Mouse (Mus musculus) right cerebral cortex, adult 2 months (tissue): ENCODE data around the gene Peak1.

Experiments used
- DNase-seq, 2 experiments: peaks; one replicate each; pipeline ENCODE4 v3.0.0; 2021 to 2022; ENCODE audit warnings: low spot score in 2 of 2

Gene Peak1

DNA sequence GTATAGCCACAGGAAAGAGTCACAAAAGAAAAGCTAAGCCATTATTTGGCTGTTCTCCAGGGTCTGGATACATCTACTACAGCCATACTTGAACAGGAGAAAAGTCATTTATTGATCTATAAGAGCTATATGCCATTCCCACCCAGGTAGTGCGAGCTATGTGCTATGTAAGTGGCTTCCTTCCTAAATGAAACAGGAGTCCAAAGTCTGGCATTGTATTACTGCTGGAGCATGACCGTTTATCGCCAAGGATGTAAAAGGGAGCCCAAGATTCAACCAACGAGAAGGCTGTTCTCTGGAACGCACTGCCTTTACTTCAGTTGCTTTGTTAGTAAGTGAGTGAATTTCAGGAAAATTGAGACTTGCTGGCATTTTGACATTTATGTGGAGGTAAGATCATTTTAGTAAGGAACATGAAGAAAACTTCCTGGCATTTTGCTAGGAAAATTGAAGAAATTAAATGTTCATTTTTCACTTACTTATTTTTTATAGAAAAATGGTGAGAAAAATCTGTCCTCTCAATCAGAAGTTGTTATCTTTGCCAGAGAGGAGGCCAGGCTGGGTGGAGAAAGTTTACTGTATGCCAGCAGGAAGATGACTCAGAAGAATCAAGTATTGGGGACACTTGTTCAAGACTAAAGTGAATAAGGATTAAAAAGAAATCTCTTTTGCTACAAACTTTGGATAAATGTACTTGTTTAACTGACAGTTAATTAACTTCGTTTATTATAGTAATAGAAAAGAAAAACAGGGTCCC lies 162.0 kb downstream of the Peak1 start:
- DNase-seq = no peak

DNA sequence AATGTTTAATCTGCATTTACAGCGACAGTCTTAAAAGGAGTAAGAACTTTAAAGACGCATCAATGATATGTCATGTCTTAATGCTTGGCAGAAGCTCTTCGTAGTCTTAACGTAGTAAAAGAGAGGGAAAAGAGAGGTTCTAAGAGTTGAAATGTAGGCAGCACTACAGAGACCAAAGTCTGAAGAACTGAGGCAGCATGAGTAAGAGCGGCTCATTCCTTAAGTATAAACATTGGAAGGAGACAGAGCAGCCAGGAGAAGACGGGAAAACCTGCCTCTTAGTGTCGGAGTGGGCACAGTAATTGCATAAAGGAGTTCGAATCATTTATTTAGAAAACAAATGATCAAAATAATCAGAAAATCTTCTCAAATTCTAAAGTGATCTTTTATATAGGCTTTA lies 173.5 kb downstream of the Peak1 start:
- DNase-seq = no peak

DNA sequence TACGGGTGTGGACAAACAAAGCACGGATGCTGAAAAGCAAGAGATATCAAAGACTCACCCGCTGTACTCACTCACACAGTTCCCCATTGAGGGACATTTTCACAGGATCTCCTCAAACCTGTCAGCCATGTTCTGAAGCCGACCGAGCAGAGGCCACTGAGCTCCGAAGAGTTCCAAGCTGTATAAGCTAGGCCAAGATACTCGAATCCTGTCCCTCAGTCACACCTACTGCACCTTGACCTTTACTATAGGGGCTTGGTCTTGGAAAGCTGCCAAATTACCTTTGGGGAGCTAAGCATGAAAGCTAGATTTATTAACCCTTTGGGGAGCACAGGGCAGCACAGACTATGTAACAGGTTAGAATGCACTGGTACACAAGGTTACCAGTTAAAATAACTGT lies 174.0 kb downstream of the Peak1 start:
- no peak for DNase-seq

DNA sequence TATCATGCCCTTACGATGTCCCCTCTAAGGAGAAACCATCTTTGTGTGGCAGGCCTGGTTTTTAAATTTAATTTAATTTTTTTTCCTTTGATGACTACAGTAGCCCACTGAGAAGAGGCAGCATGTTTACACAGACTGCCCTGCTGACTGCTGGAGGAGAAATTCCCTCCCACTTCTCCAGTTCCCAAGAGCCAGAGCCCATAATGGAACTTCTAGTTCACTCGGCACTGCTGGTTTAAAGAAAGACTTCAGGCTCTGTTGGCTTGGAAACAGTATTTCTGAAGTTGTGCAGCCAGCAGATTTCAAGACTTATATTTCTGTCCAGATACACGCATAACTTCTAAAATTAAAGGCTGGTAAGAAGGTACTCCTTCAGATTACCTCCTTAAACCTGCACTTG lies 175.2 kb downstream of the Peak1 start:
- DNase-seq = no peak

DNA sequence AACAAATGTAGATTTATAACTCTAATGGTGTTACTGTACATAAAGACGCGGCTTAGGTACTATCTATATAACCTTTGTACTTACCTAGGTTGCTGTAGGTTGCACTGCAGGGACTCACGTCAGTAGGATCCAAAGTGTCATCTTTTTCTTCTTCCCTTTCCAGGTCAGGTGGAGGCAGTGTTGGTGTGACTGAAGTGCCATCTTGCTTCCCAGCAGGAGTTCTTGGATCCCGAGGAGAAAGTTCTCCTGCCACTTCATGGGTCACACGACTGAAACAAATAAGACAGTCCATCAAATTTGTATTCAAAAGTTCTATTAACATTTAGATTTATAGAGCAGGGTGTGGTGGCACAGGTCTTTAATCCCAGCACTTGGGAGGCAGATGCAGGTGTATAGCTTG lies 176.8 kb downstream of the Peak1 start:
- DNase-seq = no peak

DNA sequence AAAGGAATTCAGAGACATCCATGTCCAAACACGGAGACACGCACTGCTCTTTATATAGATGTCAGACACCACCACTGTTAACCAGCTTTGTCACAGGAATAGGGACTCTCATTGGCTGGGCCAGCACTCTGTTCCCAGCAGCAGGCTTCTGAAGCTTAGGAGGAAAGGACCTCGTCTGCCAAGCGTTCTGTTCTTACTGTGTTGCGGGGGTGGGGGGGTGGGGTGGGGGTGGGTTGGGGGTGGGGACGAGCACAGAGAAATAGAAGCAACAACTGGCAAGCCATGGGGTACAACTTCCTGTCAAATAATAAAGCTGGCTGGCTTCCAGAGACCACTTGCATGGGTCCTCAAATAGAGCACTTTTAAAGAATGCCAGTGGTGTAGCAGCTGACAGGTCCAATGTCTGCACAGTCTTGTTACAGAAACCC lies 182.0 kb downstream of the Peak1 start:
- no peak for DNase-seq

DNA sequence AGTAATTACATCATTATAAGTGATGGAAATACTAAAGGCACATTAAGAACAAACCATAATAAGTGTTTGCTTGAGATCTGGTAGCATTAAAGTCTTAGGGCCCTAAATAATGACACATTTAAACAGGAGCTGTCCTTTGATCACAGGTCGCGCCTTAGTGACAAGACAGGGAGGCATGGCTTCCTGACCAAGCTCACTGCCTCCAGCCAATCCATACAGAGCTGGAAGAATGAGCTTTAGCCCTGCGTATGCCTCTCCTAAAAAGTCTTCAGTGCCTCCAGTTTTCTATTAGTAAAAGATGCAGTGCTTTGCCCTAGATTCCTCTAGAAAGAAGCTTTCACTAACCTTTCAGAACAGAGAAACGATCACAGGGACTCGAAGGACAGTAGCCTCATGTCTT lies 182.6 kb downstream of the Peak1 start:
- no peak for DNase-seq

DNA sequence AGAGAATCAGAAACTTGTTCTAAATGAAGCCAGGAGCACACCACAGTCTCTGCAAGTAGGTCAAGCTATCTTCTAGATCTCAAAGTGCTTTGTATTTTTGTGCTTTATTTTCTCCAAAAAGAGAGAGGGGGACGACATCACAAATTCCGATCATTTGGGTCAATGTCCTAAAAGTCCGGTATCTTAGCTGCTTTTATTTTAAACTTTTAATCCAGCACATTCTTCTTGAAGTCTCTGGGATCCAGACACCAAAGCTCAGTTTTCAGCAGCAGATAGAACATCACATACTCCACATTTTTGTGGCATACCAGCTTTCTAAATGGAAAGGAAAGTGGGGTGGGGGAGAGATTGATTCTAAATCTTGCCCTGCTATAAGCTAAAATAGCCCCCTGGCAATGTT lies 183.3 kb downstream of the Peak1 start:
- no peak for DNase-seq

DNA sequence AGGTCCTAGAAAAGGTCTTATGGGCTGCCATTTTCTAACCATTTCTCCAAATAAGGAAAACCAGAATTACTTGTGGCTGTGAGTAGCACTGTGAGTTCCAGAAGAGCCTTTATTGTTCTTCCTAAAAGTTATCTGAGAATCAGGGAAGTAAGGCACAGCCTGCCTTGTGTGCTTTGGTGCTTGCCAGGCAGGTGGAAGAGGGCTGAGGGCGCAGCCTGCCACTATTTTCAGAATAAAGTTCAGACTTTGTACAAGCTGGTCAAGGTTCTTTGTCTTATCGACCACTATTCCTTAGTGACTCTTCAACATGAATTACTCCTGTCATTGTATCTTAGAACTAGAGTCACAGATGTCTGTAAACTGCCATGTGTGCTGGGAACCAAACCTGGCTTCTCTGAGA lies 184.6 kb downstream of the Peak1 start:
- DNase-seq = no peak

DNA sequence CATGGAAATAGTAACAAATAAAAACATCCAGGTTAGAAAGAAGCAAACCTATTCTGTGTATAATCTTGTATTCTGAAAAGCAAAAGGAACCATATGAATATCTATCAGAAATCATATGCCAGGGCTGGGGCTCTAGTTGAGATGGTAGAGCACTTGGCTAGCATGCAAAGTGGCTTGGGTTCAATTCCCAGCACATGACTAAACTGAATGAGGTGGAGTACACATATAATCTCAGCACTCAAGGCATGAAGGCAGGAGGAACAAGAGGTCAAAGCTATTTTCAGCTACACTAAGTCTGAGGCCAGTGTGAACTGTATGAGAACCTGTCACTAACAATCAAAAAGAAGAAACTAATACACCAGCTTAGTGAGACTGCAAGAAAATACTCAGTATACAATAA lies 187.0 kb downstream of the Peak1 start:
- DNase-seq = no peak

DNA sequence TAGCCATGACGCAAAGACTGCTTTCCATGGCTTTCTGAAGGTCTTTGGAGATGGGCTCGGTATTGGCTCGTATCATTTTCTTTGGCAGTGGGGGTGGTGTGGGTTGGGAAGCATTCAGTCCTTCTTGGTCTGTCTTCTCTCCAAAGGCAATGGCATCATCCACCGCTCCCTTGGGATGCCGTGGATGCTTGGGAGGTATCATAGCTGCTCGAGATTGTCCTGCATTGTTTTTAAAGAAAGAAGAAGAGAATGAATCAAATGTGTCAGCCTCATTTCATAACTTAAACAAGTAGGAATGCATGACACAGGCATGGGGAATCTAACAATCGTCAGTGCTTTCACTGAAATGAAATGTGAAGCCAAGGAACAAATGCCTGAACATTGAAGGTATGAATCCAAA lies 190.2 kb downstream of the Peak1 start:
- DNase-seq = no peak

DNA sequence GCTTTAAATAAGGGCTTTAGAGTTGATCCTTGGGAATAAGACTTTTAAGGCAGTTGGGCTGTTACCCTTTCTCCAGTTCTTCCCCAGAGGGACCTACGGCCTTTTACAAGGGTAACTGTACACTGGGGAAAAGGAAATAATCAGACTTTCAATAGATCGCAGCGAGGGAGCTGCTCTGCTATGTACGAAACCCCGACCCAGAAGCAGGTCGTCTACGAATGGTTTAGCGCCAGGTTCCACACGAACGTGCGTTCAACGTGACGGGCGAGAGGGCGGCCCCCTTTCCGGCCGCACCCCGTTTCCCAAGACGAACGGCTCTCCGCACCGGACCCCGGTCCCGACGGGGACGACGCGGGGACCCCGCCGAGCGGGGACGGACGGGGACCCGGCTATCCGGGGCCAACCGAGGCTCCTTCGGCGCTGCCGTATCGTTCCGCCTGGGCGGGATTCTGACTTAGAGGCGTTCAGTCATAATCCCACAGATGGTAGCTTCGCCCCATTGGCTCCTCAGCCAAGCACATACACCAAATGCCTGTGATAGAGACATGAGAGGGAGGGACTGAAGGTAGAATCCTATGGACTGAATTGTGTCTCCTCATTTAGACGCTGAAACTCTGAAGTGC lies 194.3 kb downstream of the Peak1 start:
- DNase-seq = peak; percentile 81 to 92

DNA sequence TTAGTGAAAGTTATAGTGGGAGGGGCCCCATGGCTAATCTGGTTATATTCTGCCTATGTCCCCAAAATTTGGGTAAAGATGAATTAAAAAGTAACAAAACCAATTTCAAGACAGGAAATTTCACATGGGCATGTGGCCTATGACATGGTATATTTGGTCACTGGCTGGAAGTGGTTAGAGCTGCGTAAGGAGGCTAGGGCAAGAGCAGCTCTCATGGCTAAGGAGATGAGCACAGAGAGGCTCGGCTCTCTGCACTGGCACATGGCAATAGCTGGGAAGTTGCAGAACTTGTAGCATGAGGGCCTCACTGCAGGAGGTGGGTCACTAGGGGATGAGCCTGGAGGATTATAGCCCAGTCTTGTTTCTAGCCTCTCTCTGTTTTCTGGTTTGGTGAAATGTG lies 199.0 kb downstream of the Peak1 start:
- no peak for DNase-seq

DNA sequence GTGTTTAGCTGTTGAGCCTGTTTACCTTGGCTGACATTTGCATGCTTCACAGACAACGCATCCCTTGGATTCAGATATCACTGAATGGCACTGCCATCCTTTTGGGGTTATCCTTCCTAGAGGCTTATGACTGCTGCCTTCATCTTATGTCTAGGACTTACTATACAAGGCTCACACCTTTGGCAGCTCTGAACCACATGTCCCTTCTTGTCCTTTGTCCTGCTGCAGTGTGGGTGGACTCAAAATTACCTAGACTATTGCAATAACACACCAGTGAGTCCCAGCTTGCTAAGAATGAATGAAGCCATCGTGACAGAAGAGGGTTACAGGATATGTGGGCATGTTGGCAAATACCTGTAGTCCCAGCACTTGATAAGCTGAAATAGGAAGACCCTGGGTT lies 199.8 kb downstream of the Peak1 start:
- DNase-seq = no peak

DNA sequence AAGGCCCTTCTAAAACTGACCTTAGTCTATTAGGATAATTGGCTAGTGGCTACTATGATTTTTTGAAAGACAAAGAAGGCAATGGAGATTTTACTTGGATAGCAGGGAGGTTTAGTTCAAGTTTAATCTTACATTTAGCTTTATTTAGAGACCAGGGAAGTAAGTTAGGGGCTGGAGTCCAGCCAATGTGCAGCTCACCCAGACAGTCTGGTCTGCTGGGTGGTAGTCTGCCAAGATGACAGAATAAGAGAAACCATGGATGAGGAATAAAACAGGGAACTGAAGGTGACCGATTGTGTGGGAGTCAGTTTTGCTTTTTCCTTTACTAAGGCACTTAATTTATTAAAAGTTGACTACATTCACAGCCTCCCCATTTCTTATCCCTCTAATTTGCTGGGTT lies 200.5 kb downstream of the Peak1 start:
- DNase-seq = no peak

DNA sequence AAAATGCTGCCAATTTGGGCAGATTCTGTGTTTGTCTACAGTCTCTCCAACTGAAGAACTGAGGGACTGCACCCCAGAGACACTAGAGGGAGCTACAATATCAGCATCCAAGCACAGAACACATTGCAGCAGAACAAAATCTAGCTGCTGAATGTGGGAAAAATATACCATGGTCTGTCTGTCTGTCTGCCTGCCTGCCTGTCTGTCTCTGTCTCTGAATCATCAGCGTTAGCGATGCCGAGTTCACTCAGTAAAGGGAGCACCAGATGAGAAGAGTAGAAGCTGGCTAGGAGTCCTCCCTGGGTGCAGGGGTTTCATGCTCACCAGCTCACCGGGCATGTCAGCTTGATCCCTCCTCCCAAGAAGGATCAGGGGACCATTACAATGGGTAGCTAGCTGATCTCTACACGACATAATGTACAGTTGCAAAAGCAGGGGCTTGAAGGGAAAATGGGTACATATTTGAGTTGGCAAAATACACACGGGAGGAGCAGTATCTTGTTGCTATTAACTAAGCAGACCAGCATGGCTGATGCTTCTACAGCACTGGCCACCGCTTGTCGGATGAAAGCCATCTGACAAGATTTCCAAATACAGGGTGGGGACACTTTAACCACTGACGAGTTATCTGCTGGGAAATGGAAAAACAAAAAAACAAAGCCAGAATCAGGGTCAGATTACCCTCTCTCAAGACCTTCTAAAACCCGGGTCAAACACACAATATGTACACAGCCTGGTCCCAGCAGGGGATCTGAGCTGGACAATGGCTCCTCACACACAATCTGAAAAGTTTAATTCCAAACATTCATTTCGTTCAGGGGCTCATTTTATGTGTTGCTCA lies 204.2 kb downstream of the Peak1 start:
- DNase-seq = peak; percentile 78 to 84

DNA sequence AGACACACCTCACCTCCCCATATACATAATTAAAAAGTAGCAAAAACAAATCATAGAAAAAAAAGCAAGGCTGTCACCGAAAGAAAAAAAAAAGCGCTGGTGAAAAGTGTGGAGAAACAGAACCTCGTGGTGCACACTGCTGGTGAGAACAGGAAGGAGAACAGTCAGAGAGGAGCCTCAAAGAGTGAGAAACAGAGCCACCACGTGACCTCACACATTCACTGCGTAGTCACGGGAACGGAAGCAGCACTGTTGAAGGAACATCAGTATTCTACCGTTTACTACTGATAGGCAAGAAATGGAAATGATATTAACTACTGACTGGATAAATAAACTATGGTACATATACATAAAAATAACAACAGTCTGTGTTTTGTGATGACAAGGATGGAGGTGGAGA lies 209.1 kb downstream of the Peak1 start:
- DNase-seq = no peak

DNA sequence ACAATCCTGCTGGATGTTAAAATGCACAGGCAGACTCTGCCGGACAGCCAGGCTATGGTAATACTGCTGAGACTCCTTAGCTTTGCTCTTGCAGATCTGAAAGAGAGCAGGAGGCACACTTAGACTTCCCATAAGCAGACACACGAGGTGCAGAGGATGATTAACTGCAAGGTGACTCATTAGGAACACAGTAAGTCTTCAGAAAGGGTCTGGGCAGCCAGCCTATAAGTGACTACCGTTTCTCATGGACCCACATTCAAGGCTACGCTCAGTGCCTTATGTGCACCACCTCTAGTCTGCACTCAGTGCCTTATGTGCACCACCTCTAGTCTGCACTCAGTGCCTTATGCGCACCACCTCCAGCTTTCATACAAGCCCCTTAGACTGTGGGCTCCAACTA lies 210.4 kb downstream of the Peak1 start:
- DNase-seq = no peak

DNA sequence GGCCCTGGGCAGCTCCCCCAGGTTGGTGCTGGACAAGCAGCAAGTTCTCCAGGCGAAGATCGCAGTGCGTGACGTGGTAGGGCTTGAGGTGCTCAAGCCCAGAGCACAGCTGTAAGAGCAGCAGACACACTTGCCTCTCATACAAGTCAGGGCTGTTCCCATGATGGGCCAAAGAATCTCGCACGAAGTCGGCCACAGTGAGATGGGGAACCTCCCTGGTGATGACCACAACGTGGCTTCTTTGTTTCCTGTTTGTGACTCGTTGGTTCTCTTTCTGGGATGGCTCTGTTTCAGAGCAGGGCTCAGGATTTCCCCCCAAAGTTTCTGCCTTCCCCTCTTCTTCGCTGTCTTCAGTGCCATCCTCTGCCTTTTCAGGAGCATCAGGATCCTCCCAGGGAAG lies 210.8 kb downstream of the Peak1 start:
- no peak for DNase-seq

DNA sequence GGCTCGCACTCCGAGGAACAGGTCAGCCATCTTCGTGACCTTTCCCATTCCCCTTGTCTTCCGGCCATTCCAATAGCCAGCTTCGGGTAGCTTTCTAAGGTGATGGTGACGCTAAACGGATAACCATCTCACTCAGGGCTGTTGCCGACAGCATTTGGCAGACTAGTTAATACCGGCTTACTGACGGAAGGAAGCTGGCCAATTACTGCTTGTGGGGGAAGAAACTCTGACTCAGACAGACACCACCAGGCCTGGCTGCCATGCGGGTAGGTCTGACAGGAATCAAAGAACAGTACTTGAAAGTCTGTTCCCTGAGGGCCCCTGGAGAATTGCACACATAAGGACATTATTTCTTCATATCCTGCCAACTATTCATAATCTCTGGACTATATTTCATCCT lies 212.5 kb downstream of the Peak1 start:
- no peak for DNase-seq

DNA sequence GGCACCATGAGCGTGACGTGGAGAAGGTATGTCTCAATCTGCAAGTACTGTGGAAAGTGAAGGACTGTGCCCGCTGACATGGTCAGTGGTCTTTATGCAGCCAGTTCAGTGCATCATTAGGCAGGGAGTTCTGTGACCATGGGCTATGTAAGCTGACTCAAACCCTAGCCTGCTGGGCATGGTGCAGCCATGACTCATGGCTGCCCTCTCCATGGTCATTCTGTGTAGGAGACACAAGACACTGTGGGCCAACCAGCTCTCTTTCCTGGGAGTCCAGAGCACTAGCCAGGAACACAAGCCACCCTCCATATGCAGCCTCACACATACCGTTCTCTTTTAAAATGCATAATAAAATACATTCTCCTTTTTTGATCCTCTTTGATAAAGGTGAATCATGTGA lies 213.6 kb downstream of the Peak1 start:
- DNase-seq = no peak

DNA sequence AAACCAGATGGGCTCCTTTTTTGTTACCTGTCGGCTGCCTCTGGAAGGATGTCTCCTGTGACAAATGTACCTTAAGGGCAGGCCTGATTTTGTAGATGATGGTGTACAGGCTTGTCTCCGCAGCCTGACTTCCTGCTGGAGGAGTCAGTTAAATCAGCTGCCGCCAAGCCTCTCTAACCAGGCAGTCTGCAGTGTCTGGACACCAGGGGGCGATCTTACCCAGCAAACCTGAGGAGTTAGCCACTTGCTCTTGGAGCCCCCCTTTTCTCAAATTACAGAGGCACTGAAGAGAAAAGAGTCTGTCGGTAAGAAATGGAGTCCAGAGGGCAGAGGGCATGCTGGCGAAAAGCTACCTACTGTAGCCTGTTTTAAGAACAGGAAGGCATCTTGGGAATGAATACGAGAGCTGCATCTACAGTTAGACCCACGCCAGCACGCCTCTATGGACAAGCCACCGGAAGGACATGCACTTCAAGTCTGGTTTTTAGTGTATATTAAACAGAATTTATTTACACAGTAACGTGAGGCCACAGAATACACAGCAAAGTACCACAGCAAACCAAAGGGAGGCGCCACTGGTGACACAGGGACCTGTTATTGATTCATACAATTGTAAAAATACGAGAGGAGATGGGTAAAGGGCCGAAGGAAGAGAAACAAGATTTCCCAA lies 217.1 kb downstream of the Peak1 start:
- DNase-seq = peak; percentile 87 to 92
